Mouse (Mus musculus) midbrain, embryonic 14.5 days (tissue): ENCODE data around the gene Os9. TPM values are rescaled to one million over a fixed set of nuclear protein-coding genes. Genes with fewer than 3 reads are reported as not detected.

Experiments used
- ATAC-seq: fragments of 200-750 bp; cut with Nextera tagmentation; 2 replicates; pipeline ENCODE4 v1.8.0; 2017; ENCODE audit warnings: moderate number of reproducible peaks, moderate library complexity; ENCODE audit not compliant: low FRiP score, low TSS enrichment
- DNase-seq: peaks from one replicate; pipeline ENCODE4 v3.0.0-alpha.2; 2015
- H3K27ac ChIP-seq: fragments of 300-500 bp; sonication (generic); replicated peaks from 2 replicates; pipeline ENCODE4 v1.5.1; 2014; ENCODE audit warnings: mild to moderate bottlenecking, low read depth, low read length, moderate library complexity
- H3K27me3 ChIP-seq: fragments of 300-500 bp; sonication (generic); 2 replicates; pipeline ENCODE4 v1.6.1; 2014; ENCODE audit warnings: low read length, control low read depth, mixed read lengths; ENCODE audit not compliant: control insufficient read depth, insufficient read depth
- H3K36me3 ChIP-seq: fragments of 300-500 bp; sonication (generic); 2 replicates; pipeline ENCODE4 v1.6.1; 2014; ENCODE audit warnings: low read length, control low read depth; ENCODE audit not compliant: control insufficient read depth, insufficient read depth
- H3K4me1 ChIP-seq: fragments of 300-500 bp; sonication (generic); 2 replicates; pipeline ENCODE4 v1.6.1; 2014; ENCODE audit warnings: mild to moderate bottlenecking, antibody characterized with exemption, low read length, control low read depth; ENCODE audit not compliant: control insufficient read depth, insufficient read depth
- H3K4me2 ChIP-seq: fragments of 300-500 bp; sonication (generic); 2 replicates; pipeline ENCODE4 v1.6.1; 2014; ENCODE audit warnings: mild to moderate bottlenecking, low read length, moderate library complexity
- H3K4me3 ChIP-seq: fragments of 300-500 bp; sonication (generic); replicated peaks from 2 replicates; pipeline ENCODE4 v1.5.1; 2014; ENCODE audit warnings: low read depth, low read length
- H3K9ac ChIP-seq: fragments of 300-500 bp; sonication (generic); replicated peaks from 2 replicates; pipeline ENCODE4 v1.6.1; 2014; ENCODE audit warnings: mild to moderate bottlenecking, low read length, moderate library complexity
- H3K9me3 ChIP-seq: fragments of 300-500 bp; sonication (generic); 2 replicates; pipeline ENCODE4 v1.6.1; 2016; ENCODE audit warnings: low read length, control low read depth, mixed read lengths; ENCODE audit not compliant: control insufficient read depth
- WGBS: fragments of 180-500 bp; shearing (Covaris S2); extraction: QIAGEN DNeasy Blood & Tissue Kit; methylation state at CpG from one replicate; pipeline ENCODE4 v1.1.7; 2014; 5-methylcytosine and 5-hydroxymethylcytosine counted together
- polyA plus RNA-seq: library from polyadenylated mRNA; unstranded; fragments of >200 nt; fragmentation: Nextera tagmentation; extraction: Ambion mirVana; gene quantifications from 2 replicates; pipeline ENCODE4 v1.2.1, GENCODE M21; 2014

Os9 gene
- polyA plus RNA-seq, 1 experiment from 2014 or later, result 82.1 TPM

DNA sequence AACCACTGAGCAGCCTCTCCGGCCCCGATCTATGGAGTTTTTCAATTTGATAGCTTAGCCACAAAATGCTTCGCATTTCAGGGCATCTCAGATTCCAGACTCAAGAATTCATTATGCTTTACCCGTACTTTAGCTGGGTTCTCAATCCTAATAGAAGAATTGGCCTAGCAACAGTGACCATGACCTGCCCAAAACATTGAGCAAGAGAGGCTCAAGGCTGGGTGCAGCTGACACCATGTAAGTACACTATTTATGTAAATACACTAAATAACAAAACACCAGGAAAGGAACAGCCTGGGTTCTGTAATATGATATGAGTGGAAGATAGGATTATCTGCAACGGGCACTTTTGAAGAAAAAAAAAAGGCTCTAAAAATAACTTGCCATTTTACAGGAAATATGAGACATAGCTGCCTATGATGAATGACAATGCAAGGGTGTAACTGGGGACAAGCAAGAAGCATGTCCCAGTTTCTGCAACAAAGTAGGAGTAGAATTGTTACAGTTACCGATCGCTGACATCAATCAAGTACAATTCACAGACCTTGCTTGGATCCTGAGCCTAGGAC is 6.9 kb upstream of the Os9 start:
- no peaks in the 10 kb centered on the region for H3K9me3 ChIP-seq
- H3K9ac ChIP-seq, result no peak overlapping the region
- H3K4me3 ChIP-seq, result no peak overlapping the region
- no peak overlapping the region for H3K4me2 ChIP-seq
- no peak for DNase-seq
- H3K27ac ChIP-seq, result no peak overlapping the region
- no peaks in the 10 kb centered on the region for H3K27me3 ChIP-seq
- H3K36me3 ChIP-seq, result no peaks in the 10 kb centered on the region
- WGBS, result 88% methylated on average over 7 of the region's 7 CpGs
- H3K4me1 ChIP-seq, result peaks cover 6% of the 10 kb centered on the region; the same call in 1 of the 2 replicates
- no peak for ATAC-seq

DNA sequence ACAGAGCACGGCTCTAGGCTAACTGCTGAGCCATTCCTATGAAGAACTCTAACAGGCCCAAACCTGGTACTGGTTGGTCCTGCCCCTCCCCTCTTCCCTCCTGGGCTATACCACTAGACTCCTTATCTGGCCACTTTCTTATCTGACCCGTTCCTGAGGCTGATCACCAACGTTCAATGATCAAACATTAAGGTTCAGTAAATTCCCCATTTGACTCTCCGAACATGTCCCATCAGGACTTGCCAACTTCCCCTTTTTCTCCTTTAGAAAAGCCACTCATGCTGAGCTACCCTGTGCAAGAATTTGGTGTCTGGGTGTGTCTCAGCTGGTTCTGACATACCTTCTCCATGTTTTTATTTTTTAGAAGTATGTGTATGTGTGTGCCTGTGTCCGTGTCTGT is 5.6 kb upstream of the Os9 start:
- no peaks in the 10 kb centered on the region for H3K9me3 ChIP-seq
- H3K27ac ChIP-seq, result no peak overlapping the region
- no peaks in the 10 kb centered on the region for H3K36me3 ChIP-seq
- WGBS, result 88% methylated on average over 5 of the region's 5 CpGs
- no peaks in the 10 kb centered on the region for H3K27me3 ChIP-seq
- H3K4me2 ChIP-seq, result no peak overlapping the region
- DNase-seq, result no peak
- H3K9ac ChIP-seq, result no peak overlapping the region
- H3K4me1 ChIP-seq, result peaks cover 17% of the 10 kb centered on the region; the same call in 1 of the 2 replicates
- H3K4me3 ChIP-seq, result no peak overlapping the region
- no peak for ATAC-seq

DNA sequence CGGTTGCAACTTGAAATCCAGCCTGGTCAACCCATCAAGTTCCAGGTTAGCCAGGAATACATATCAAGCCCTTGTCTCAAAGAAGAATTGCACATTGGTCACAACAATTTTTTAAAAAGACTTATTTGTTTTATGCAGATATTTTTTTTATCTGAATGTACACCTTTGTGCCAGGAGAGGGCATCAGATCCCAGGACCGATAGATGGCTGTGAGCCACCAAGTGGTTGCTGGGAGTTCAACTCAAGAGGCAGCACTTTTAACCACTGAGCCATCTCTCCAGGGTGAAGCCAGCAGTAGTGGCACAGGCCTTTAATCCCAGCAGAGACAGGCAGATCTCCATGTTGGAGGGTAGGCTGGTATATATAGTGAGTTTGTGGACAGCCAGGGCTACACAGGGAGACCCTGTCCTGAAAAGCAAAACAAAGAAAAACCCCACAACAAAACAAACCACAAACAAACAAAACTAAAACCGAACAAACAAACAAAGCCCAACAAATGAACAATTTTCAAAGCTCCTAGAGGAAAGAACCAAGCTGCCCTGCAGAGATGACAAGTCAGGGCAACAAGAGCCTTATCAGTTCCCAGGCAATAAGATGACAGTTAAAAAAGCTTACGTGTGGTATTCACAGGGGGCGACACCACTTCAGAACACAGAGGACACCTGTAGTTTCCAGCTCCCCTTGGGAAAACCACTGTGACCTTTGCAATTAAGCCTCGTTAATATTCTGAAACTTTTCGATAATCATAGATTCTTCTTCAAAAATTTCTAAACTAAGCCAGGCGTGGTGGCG is 4.5 kb upstream of the Os9 start:
- H3K4me2 ChIP-seq, result no peak overlapping the region
- no peaks in the 10 kb centered on the region for H3K27me3 ChIP-seq
- H3K9me3 ChIP-seq, result no peaks in the 10 kb centered on the region
- no peak overlapping the region for H3K27ac ChIP-seq
- DNase-seq (peak; percentile 67), ATAC-seq (no peak)
- H3K4me1 ChIP-seq, result peaks cover 17% of the 10 kb centered on the region; the same call in 1 of the 2 replicates
- H3K4me3 ChIP-seq, result no peak overlapping the region
- no peak overlapping the region for H3K9ac ChIP-seq
- no peaks in the 10 kb centered on the region for H3K36me3 ChIP-seq
- 76% methylated on average over 9 of the region's 9 CpGs for WGBS

- peak overlapping the region; percentile 79 for H3K4me3 ChIP-seq
- H3K27me3 ChIP-seq, result no peaks in the 10 kb centered on the region
- peak overlapping the region; percentile 87 for H3K27ac ChIP-seq
- ATAC-seq, result no peak
- H3K4me1 ChIP-seq, result peaks cover 24% of the 10 kb centered on the region; the same call in 1 of the 2 replicates
- H3K4me2 ChIP-seq, result peak overlapping the region; percentile 49
- peak overlapping the region; percentile 44 for H3K9ac ChIP-seq
- WGBS, result 6% methylated on average over 4 of the region's 4 CpGs
- H3K36me3 ChIP-seq, result peaks cover 11% of the 10 kb centered on the region
- H3K9me3 ChIP-seq, result no peaks in the 10 kb centered on the region
- DNase-seq, result peak; percentile 88
Observed at GRCm38 (mm10) chr10:127123436-127123805, 2.5 kb upstream of the Os9 start.

DNA sequence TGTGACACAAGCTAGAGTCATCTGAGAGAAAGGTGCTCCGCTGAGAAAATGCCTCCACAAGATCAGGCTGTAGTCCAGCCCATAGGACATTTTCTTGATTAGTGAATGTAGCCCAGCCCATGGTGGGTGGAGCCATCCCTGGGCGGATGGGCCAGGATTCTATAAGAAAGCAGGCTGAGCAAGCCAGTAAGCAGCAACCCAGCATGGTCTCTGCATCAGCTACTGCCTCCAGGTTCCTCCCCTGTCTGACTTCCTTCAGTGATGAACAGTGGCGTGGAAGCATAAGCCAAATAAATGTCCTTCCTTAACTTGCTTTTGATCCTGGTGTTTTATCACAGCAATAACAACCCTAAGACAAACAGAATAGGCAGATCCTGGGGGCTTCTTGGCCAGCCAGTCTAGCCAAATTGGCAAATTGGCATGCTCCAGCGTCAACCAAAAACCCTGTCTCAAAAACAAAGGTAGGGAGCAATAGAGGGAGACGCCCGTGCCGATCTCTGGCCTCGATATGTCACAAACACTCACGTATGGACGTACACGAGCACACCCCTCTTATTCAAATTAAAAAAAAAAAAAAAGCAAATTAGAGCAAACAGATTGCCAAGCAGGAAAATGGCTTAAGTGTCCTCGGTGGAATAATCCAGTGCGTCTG is 2.0 kb upstream of the Os9 start:
- peak overlapping the region; percentile 44 for H3K9ac ChIP-seq
- WGBS, result 13% methylated on average over 13 of the region's 13 CpGs
- no peaks in the 10 kb centered on the region for H3K27me3 ChIP-seq
- no peaks in the 10 kb centered on the region for H3K9me3 ChIP-seq
- peaks cover 16% of the 10 kb centered on the region for H3K36me3 ChIP-seq
- ATAC-seq (peak; percentile 31; the same call in 1 of the 2 replicates), DNase-seq (peak; percentile 81)
- peaks cover 24% of the 10 kb centered on the region; the same call in 1 of the 2 replicates for H3K4me1 ChIP-seq
- peak overlapping the region; percentile 79 for H3K4me3 ChIP-seq
- H3K27ac ChIP-seq, result peak overlapping the region; percentile 87
- peak overlapping the region; percentile 49 for H3K4me2 ChIP-seq

- ATAC-seq (no peak), DNase-seq (no peak)
- H3K27ac ChIP-seq, result peak overlapping the region; percentile 87
- no peaks in the 10 kb centered on the region for H3K27me3 ChIP-seq
- H3K4me1 ChIP-seq, result peaks cover 24% of the 10 kb centered on the region; the same call in 1 of the 2 replicates
- WGBS, result 89% methylated on average over 3 of the region's 3 CpGs
- H3K9me3 ChIP-seq, result no peaks in the 10 kb centered on the region
- peak overlapping the region; percentile 44; the same call in 1 of the 2 replicates for H3K9ac ChIP-seq
- peaks cover 24% of the 10 kb centered on the region for H3K36me3 ChIP-seq
- peak overlapping the region; percentile 79 for H3K4me3 ChIP-seq
- H3K4me2 ChIP-seq, result peak overlapping the region; percentile 49
Observed at GRCm38 (mm10) chr10:127122018-127122417, 1.1 kb upstream of the Os9 start.

GRCm38 (mm10) chr10:127120301-127121065 is 448 bp downstream of the Os9 start:
- Histone ChIP-seq H3K27me3 (no peaks in the 10 kb centered on the region), H3K4me2 (peak overlapping the region; percentile 81), H3K36me3 (peaks cover 38% of the 10 kb centered on the region), H3K4me3 (peak overlapping the region; percentile 79), H3K27ac (peak overlapping the region; percentile 58; the same call in 1 of the 2 replicates), H3K9ac (peak overlapping the region; percentile 71), H3K4me1 (peaks cover 24% of the 10 kb centered on the region; the same call in 1 of the 2 replicates), H3K9me3 (no peaks in the 10 kb centered on the region)
- DNase-seq (peak; percentile 22), ATAC-seq (peak; percentile 46)
- 3% methylated on average over 34 of the region's 34 CpGs for WGBS

DNA sequence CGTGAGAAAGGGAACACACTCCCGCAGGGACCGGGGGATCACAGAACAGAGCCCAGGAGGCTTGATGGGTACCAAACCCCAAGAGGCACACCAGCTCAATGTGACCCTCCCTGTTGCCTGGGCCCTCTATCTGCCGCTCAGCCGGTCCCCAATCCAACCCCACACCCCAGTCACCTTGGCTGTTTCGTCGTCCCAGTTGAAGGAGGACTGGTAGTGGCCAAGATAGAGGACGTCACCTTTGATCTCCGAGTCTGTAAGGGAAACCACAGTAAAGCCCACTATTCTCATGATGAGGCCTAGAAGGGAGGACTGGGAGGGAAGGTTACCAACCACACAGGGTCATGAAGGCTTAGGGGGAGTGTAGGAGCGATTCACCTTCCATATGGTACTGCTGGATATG is 1.7 kb downstream of the Os9 start:
- H3K4me2 ChIP-seq, result no peak overlapping the region

More for the DNA sequence above, 1.7 kb downstream of the Os9 start:
- Histone ChIP-seq H3K9ac (no peak overlapping the region), H3K27me3 (no peaks in the 10 kb centered on the region), H3K9me3 (no peaks in the 10 kb centered on the region), H3K4me3 (no peak overlapping the region), H3K36me3 (peaks cover 43% of the 10 kb centered on the region), H3K4me1 (peaks cover 24% of the 10 kb centered on the region; the same call in 1 of the 2 replicates), H3K27ac (no peak overlapping the region)
- no peak for DNase-seq
- ATAC-seq, result no peak
- WGBS, result 92% methylated on average over 10 of the region's 10 CpGs
